Mouse (Mus musculus) olfactory bulb, adult 2 months (tissue): Measurements from ENCODE around the gene Rbm34. TPM values are rescaled to one million over a fixed set of nuclear protein-coding genes. Genes with fewer than 3 reads are reported as not detected.

ENCODE experiments used
- H3K27ac ChIP-seq: fragments of 200-500 bp; 2 replicates; pipeline ENCODE4 v1.5.1; 2012; ENCODE audit warnings: low read depth, low read length; ENCODE audit not compliant: insufficient read depth
- H3K4me1 ChIP-seq: fragments of 200-500 bp; 2 replicates; pipeline ENCODE4 v1.6.1; 2012; ENCODE audit warnings: low read length; ENCODE audit not compliant: control insufficient read depth, insufficient read depth
- H3K4me3 ChIP-seq: fragments of 200-500 bp; 2 replicates; pipeline ENCODE4 v1.5.1; 2012; ENCODE audit warnings: mild to moderate bottlenecking, low read depth, low read length, moderate library complexity; ENCODE audit not compliant: insufficient read depth
- CTCF ChIP-seq: fragments of 200-500 bp; IDR thresholded peaks from 2 replicates; pipeline ENCODE4 v1.5.1; 2012; ENCODE audit warnings: low read depth, mild to moderate bottlenecking, low read length, moderate library complexity; ENCODE audit not compliant: insufficient read depth
- POLR2A ChIP-seq: fragments of 200-500 bp; IDR thresholded peaks from 2 replicates; pipeline ENCODE4 v1.6.1; 2012; ENCODE audit warnings: mild to moderate bottlenecking, low read depth, low read length, moderate library complexity; ENCODE audit not compliant: insufficient read depth
- WGBS: fragments of 180-500 bp; shearing (Covaris S2); methylation state at CpG from one replicate; pipeline ENCODE4 v1.1.7; 2018; 5-methylcytosine and 5-hydroxymethylcytosine counted together
- polyA plus RNA-seq: library from polyadenylated mRNA; stranded (reverse); fragments of >200 nt; gene quantifications from 2 replicates; pipeline ENCODE4 v1.2.4, GENCODE M21; 2012; ENCODE audit warnings: low replicate concordance; ENCODE audit not compliant: missing spikeins, insufficient read depth, insufficient read length

Rbm34 gene
- polyA plus RNA-seq, 1 experiment, result not detected

- Histone ChIP-seq H3K4me3 (no peak overlapping the region), H3K27ac (no peak overlapping the region), H3K4me1 (peaks cover 4% of the 10 kb centered on the region; the same call in 1 of the 2 replicates)
- WGBS, result 95% methylated on average over 6 of the region's 6 CpGs
- TF ChIP-seq POLR2A (no peak), CTCF (no peak)
Observed at GRCm38 (mm10) chr8:126968107-126968506, 2.8 kb downstream of the Rbm34 start.

GRCm38 (mm10) chr8:126965246-126965645 is 5.6 kb downstream of the Rbm34 start:
- H3K27ac ChIP-seq, result no peak overlapping the region
- WGBS, result 73% methylated on average over 6 of the region's 6 CpGs
- TF ChIP-seq POLR2A, result no peak
- TF ChIP-seq CTCF, result no peak
- no peak overlapping the region for H3K4me3 ChIP-seq
- H3K4me1 ChIP-seq, result peaks cover 4% of the 10 kb centered on the region; the same call in 1 of the 2 replicates

GRCm38 (mm10) chr8:126962871-126963270 is 8.0 kb downstream of the Rbm34 start:
- TF ChIP-seq POLR2A (no peak), CTCF (no peak)
- Histone ChIP-seq H3K4me3 (no peak overlapping the region), H3K27ac (no peak overlapping the region), H3K4me1 (0 out of 2 replicates have a peak, but pooled peaks cover 2% of the 10 kb centered on the region)
- WGBS, result 88% methylated on average over 1 of the region's 1 CpGs

DNA sequence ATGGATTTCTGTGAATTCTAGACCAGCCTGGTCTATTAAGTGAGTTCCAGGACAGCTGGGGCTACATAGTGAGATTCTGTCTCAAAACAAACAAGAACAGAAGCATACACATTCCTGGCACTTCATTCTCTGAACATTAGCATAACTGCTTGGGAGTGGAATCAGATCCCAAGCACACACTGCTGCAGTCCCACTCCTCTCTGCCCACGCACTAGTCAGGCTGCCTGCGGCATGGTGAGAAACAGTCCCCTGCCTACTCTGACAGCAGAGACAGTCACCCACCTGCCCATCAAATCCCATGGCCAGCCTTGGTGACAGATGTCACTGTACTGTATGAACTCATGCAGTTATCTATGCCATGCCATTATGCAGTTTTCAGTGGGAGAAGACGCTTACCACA is 9.4 kb downstream of the Rbm34 start:
- peaks cover 4% of the 10 kb centered on the region for H3K4me1 ChIP-seq
- H3K27ac ChIP-seq, result no peak overlapping the region
- H3K4me3 ChIP-seq, result no peak overlapping the region
- TF ChIP-seq CTCF, result no peak
- no peak for TF ChIP-seq POLR2A
- 81% methylated on average over 3 of the region's 3 CpGs for WGBS

GRCm38 (mm10) chr8:126951900-126952636 is 18.8 kb downstream of the Rbm34 start:
- Histone ChIP-seq H3K4me3 (no peak overlapping the region), H3K27ac (no peak overlapping the region), H3K4me1 (peaks cover 4% of the 10 kb centered on the region)
- 93% methylated on average over 11 of the region's 11 CpGs for WGBS
- TF ChIP-seq POLR2A (no peak), CTCF (no peak)

- H3K4me3 ChIP-seq, result no peak overlapping the region
- WGBS, result 77% methylated on average over 2 of the region's 2 CpGs
- TF ChIP-seq POLR2A (no peak), CTCF (no peak)
- peaks cover 2% of the 10 kb centered on the region for H3K4me1 ChIP-seq
- H3K27ac ChIP-seq, result no peak overlapping the region
Observed at GRCm38 (mm10) chr8:126949527-126949926, 21.3 kb downstream of the Rbm34 start.

GRCm38 (mm10) chr8:126946444-126946843 is 24.4 kb downstream of the Rbm34 start:
- Histone ChIP-seq H3K4me1 (peaks cover 8% of the 10 kb centered on the region), H3K4me3 (no peak overlapping the region), H3K27ac (peak overlapping the region; percentile 85)
- no peak for TF ChIP-seq CTCF
- TF ChIP-seq POLR2A, result no peak
- WGBS, result 44% methylated on average over 7 of the region's 7 CpGs

- WGBS, result under 1% methylated on average over 48 of the region's 48 CpGs
Observed at GRCm38 (mm10) chr8:126945730-126946163, 25.1 kb downstream of the Rbm34 start, which contains the start of gene Tomm20. Tomm20 (minus strand) TSS chr8:126945844.

More at GRCm38 (mm10) chr8:126945730-126946163, 25.1 kb downstream of the Rbm34 start, which contains the start of gene Tomm20:
- Histone ChIP-seq H3K27ac (peak within 1 kb of the TSS; percentile 85), H3K4me1 (peaks cover 8% of the 10 kb centered on the region), H3K4me3 (peak within 1 kb of the TSS; percentile 75)
- peak; percentile 27; the same call in 1 of the 2 replicates for TF ChIP-seq POLR2A
- no peak for TF ChIP-seq CTCF
